Mouse (Mus musculus): ENCODE measurements around the gene Dpysl4. TPM values are rescaled to one million over a fixed set of nuclear protein-coding genes. Genes with fewer than 3 reads are reported as not detected.

The Dpysl4 gene
- total RNA-seq, 1 experiment from 2014 or later, result not detected

DNA sequence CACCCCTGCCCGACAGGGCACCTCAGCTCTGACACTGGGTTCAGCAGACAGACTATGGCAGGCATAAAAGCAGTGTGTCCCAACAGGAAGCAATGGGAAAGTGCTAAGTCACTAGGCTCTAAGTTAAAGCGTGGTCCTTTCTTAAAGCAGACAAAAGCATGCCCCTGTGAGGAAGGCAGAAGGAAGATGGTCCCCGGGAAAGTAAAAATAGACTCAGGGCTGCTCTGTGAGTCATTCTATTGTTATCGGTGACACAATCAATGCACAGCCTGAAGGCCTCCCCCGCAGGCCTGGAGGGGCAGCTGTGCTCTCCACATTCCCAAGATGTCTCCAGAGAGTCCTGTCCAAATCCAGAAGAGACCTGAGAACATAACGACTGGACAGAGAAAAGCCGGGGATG lies 60.1 kb downstream of the Dpysl4 start:
- ATAC-seq (replicated peaks; ENCODE audit: low read depth, poor library complexity, severe bottlenecking), result peak; percentile 62

DNA sequence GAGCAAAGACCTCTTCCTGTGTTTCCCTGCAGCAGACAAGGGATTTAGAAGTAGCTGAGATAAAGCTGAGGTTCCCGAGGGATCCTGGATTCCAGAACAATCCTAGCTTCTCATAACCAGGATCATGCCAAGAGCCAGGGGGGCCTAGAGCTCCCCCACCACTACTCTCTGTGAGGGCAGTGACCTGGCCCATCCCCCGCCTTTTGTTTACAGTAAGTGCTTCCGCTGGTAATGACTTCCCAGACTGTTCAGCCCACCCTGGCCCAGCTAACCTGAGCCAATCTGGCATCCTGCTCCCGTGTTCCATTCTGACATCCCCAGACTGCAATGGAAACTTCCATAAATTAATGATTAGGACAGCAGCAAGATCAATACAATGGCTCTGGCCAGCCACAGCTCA lies 61.6 kb downstream of the Dpysl4 start:
- ATAC-seq (replicated peaks; ENCODE audit: low read depth, poor library complexity, severe bottlenecking), result no peak

DNA sequence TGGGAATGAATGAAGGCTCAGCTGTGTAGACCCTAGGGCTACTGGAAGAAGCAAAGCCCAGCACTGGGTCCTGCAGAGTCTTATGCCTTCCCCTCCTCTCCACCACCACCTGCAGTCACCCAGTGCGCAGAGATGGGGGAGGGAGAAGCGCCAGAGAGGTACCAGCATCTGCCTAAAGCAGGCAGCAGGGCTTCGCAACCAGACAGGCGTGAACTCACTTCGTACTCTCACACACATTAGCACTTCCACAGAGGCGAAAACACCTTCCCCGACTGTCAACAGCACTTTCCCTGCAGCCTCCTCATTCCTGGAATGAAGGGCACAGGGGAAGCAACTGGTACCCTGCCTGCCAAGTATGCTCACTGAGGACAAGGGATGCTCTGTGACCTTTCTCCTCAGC lies 63.6 kb downstream of the Dpysl4 start:
- ATAC-seq (replicated peaks; ENCODE audit: low read depth, poor library complexity, severe bottlenecking), result no peak

- peak; percentile 72 for ATAC-seq (replicated peaks; ENCODE audit: low read depth, poor library complexity, severe bottlenecking)
These were observed 65.3 kb downstream of the Dpysl4 start for GRCm38 (mm10) chr7:139151116-139151515.

Other genes with a start within 250 kb of the Dpysl4 start
- 33.4 and 55.1 TPM in 2 replicates for gene Ppp2r2d, start 239.9 kb upstream of the Dpysl4 start, total RNA-seq (2017)
- gene Mapk1ip1, start 239.7 kb upstream of the Dpysl4 start, total RNA-seq (2017), result 7.7 and 8.7 TPM in 2 replicates
- 20.7 and 23.9 TPM in 2 replicates for gene Bnip3, start 176.5 kb upstream of the Dpysl4 start, total RNA-seq (2017)
- gene Jakmip3, start 145.3 kb upstream of the Dpysl4 start, total RNA-seq (2017), result not detected in 2 replicates
- gene Lrrc27, start 127.0 kb downstream of the Dpysl4 start, total RNA-seq (2017), result 1.3 and 3.0 TPM in 2 replicates
- 0.92 TPM in 1 of 2 replicates, not detected in the other for gene Stk32c, start 127.3 kb downstream of the Dpysl4 start, total RNA-seq (2017)
- gene Pwwp2b, start 162.5 kb downstream of the Dpysl4 start, total RNA-seq (2017), result 3.8 TPM in 2 replicates

All from common myeloid progenitor, adult 5-6 weeks (primary cell).